In the genomic region with DNA sequence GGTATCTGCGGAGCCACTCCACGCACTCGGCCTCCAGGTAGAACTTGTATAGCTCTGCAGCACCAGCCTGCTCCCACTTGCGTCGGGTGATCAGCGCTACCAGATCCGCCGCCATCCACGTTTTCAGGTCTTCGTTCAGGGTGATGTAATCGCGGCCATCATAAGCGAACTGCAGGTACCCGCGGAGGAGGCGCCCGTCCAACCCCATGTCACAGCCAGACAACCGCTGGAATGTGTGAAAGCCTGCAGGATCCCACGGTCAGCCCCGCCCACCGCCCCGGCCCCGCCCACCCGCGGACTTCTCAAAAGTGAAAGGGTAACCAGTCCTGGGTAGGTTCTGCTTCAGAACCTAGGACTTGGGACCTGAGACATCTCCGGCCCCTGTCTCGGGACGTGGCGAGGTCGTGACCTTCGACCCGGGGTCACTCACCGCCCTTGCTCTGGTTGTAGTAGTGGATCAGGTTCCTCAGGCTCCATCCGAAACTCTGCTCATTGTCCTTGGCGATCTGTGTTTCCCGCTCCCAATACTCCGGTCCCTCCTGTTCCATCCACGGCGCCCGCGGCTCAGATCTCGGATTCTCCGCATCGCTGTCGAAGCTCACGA, we compare ENCODE assay signal across 9 mouse cellular contexts. TPM values are rescaled to one million over a fixed set of nuclear protein-coding genes. Genes with fewer than 3 reads are reported as not detected.
DNase-seq lines count a peak whose midpoint lies in the region; ATAC-seq and TF ChIP-seq lines count a peak whose summit lies in the region.
"Had no signal": no experiment of that assay in that cellular context is flagged by ENCODE, and none has a peak within 500 bp of the region (broad histone marks: within the 10 kb centered on the region; RNA-seq: fewer than 3 reads in every experiment).

No protein-coding gene starts in this region.

- WGBS in heart, embryonic 11.5 days (ENCODE audit: insufficient replicate concordance): 1% methylated on average over 46 of the region's 46 CpGs
- 1% methylated on average over 46 of the region's 46 CpGs for WGBS in kidney, embryonic 15.5 days
- WGBS in small intestine, adult 2 months: under 1% methylated on average over 46 of the region's 46 CpGs

- ATAC-seq in heart, embryonic 11.5 days (replicated peaks; ENCODE audit: insufficient number of reproducible peaks, low FRiP score, low TSS enrichment): 0 out of 2 replicates have a peak, but pooled peaks have one; percentile 35
- peak; percentile 88 for ATAC-seq in kidney, embryonic 15.5 days (replicated peaks; ENCODE audit: low FRiP score)

- H3K4me3 ChIP-seq in heart, embryonic 11.5 days (ENCODE audit: low read depth, low read length): peak overlapping the region; percentile 56
- H3K4me3 ChIP-seq in kidney, embryonic 15.5 days (replicated peaks): peak overlapping the region; percentile 52
- peak overlapping the region; percentile 66 for H3K4me3 ChIP-seq in small intestine, adult 2 months (ENCODE audit: low read depth, low read length)

- H3K36me3 ChIP-seq in heart, embryonic 11.5 days (ENCODE audit: control insufficient read depth, insufficient read depth, low read length): no peaks in the 10 kb centered on the region
- H3K36me3 ChIP-seq in kidney, embryonic 15.5 days: no peaks in the 10 kb centered on the region
- peaks cover 6% of the 10 kb centered on the region; the same call in 1 of the 2 replicates for H3K36me3 ChIP-seq in small intestine, adult 2 months (ENCODE audit: control insufficient read depth, insufficient read depth, low read length)

- TF ChIP-seq CTCF in brain, embryonic 14.5 days (IDR thresholded peaks at IDR 0.05; ENCODE audit: borderline replicate concordance, extremely low read depth, insufficient read depth, insufficient read length): no peak
- TF ChIP-seq CTCF in small intestine, adult 2 months (IDR thresholded peaks at IDR 0.05; ENCODE audit: extremely low read depth, insufficient read length, insufficient replicate concordance, low read depth, low read length): no peak

- peak; percentile 35 for DNase-seq in spleen, adult 12 weeks (ENCODE audit: low spot score)
- no peak for DNase-seq in spleen, postnatal 4 days (ENCODE audit: low spot score in 2 of 2)
- peak; percentile 52 for DNase-seq in brain, embryonic 14.5 days (ENCODE audit: low read depth)
- DNase-seq in lung, postnatal 25 days (ENCODE audit: low spot score): peak; percentile 29
- no peak for DNase-seq in left cerebral cortex, postnatal 36 days (ENCODE audit: low spot score in 2 of 2)

- peaks cover 4% of the 10 kb centered on the region; the same call in 1 of the 2 replicates for H3K4me1 ChIP-seq in heart, embryonic 11.5 days (ENCODE audit: control insufficient read depth, insufficient read depth, low read length)
- H3K4me1 ChIP-seq in kidney, embryonic 15.5 days: peaks cover 12% of the 10 kb centered on the region
- peaks cover 2% of the 10 kb centered on the region; the same call in 1 of the 2 replicates for H3K4me1 ChIP-seq in small intestine, adult 2 months (ENCODE audit: control insufficient read depth, insufficient read depth, insufficient read length, low read length)

- H3K9ac ChIP-seq in heart, embryonic 11.5 days (ENCODE audit: low read depth, low read length): peak overlapping the region; percentile 65
- H3K9ac ChIP-seq in kidney, embryonic 15.5 days: peak overlapping the region; percentile 47; the same call in 1 of the 2 replicates

- peak overlapping the region; percentile 95 for H3K4me2 ChIP-seq in heart, embryonic 11.5 days
- H3K4me2 ChIP-seq in kidney, embryonic 15.5 days: peak overlapping the region; percentile 97

- H3K27me3 ChIP-seq in heart, embryonic 11.5 days (ENCODE audit: control insufficient read depth, insufficient read depth, low read length): peaks cover 23% of the 10 kb centered on the region
- peaks cover 45% of the 10 kb centered on the region for H3K27me3 ChIP-seq in kidney, embryonic 15.5 days
- no peaks in the 10 kb centered on the region for H3K27me3 ChIP-seq in small intestine, adult 2 months (ENCODE audit: control insufficient read depth, insufficient read depth, low read length)

- H3K27ac ChIP-seq in heart, embryonic 11.5 days (ENCODE audit: low read depth, low read length): no peak overlapping the region
- no peak overlapping the region for H3K27ac ChIP-seq in kidney, embryonic 15.5 days
- H3K27ac ChIP-seq in small intestine, adult 2 months (ENCODE audit: insufficient read depth, low read depth, low read length): peak overlapping the region; percentile 85

- intact Hi-C loops in left cerebral cortex, postnatal 36 days (cut with DNase I): no loop called here

- H3K9me3 ChIP-seq in heart, embryonic 11.5 days (replicated peaks; ENCODE audit: control insufficient read depth, low read length): no peaks in the 10 kb centered on the region
- H3K9me3 ChIP-seq in kidney, embryonic 15.5 days (replicated peaks): no peaks in the 10 kb centered on the region

- no peak for TF ChIP-seq POLR2A in brain, embryonic 14.5 days (IDR thresholded peaks at IDR 0.05; ENCODE audit: borderline replicate concordance, extremely low read depth, insufficient read depth, insufficient read length, poor library complexity, severe bottlenecking)
- TF ChIP-seq POLR2A in small intestine, adult 2 months (IDR thresholded peaks at IDR 0.05; ENCODE audit: low read depth, low read length): no peak; the same call in 1 of the 2 replicates

RNA-seq across cellular contexts. Expression of gene Gm11127, which starts 25.2 kb away (rescaled TPM):
- 0.06 TPM in 1 of 2 replicates, not detected in the other for polyA plus RNA-seq in brain, embryonic 14.5 days (2012; rRNA removed)
- polyA plus RNA-seq in heart, embryonic 11.5 days (2014; fragmentation: Nextera tagmentation; extraction: Ambion mirVana): not detected in 2 replicates
- not detected in 2 replicates for polyA plus RNA-seq in kidney, embryonic 15.5 days (2015; fragmentation: Nextera tagmentation; extraction: Ambion mirVana)
- 70.6 and 179 TPM in 2 replicates for polyA plus RNA-seq in small intestine, adult 2 months (2012; rRNA removed)
- total RNA-seq in left cerebral cortex, postnatal 36 days (2021): 1 to 10 TPM in 1 of 2 experiments, under 1 TPM in 1; 0.59 to 1.9 TPM

RNA-seq across cellular contexts. Expression of gene Gm19684, which starts 38.1 kb away (rescaled TPM):
- not detected in 2 replicates for polyA plus RNA-seq in brain, embryonic 14.5 days (2012; rRNA removed)
- polyA plus RNA-seq in heart, embryonic 11.5 days (2014; fragmentation: Nextera tagmentation; extraction: Ambion mirVana): not detected in 2 replicates
- polyA plus RNA-seq in kidney, embryonic 15.5 days (2015; fragmentation: Nextera tagmentation; extraction: Ambion mirVana): not detected in 2 replicates
- polyA plus RNA-seq in small intestine, adult 2 months (2012; rRNA removed): 0.22 and 0.27 TPM in 2 replicates
- total RNA-seq in left cerebral cortex, postnatal 36 days (2021): not detected

RNA-seq across cellular contexts. Expression of gene Gm6034, which starts 40.6 kb away (rescaled TPM):
- not detected in 2 replicates for polyA plus RNA-seq in brain, embryonic 14.5 days (2012; rRNA removed)
- not detected in 2 replicates for polyA plus RNA-seq in heart, embryonic 11.5 days (2014; fragmentation: Nextera tagmentation; extraction: Ambion mirVana)
- polyA plus RNA-seq in kidney, embryonic 15.5 days (2015; fragmentation: Nextera tagmentation; extraction: Ambion mirVana): not detected in 2 replicates
- not detected in 2 replicates for polyA plus RNA-seq in small intestine, adult 2 months (2012; rRNA removed)
- under 1 TPM in 1 of 2 experiments, not detected in 1; 0.27 TPM for total RNA-seq in left cerebral cortex, postnatal 36 days (2021)
- polyA plus RNA-seq: gonadal fat pad, adult 2 months had no signal

RNA-seq across cellular contexts. Expression of gene H2-T22, which starts 40.8 kb away (rescaled TPM):
- 6.5 and 8.0 TPM in 2 replicates for polyA plus RNA-seq in brain, embryonic 14.5 days (2012; rRNA removed)
- 6.7 and 7.3 TPM in 2 replicates for polyA plus RNA-seq in heart, embryonic 11.5 days (2014; fragmentation: Nextera tagmentation; extraction: Ambion mirVana)
- 13.8 and 14.1 TPM in 2 replicates for polyA plus RNA-seq in kidney, embryonic 15.5 days (2015; fragmentation: Nextera tagmentation; extraction: Ambion mirVana)
- polyA plus RNA-seq in small intestine, adult 2 months (2012; rRNA removed): 32.0 and 60.5 TPM in 2 replicates
- total RNA-seq in left cerebral cortex, postnatal 36 days (2021): 10 to 100 TPM; 11.0 to 12.2 TPM

RNA-seq across cellular contexts. Expression of gene Gm7030, which starts 45.9 kb away (rescaled TPM):
- not detected in 2 replicates for polyA plus RNA-seq in brain, embryonic 14.5 days (2012; rRNA removed)
- not detected in 2 replicates for polyA plus RNA-seq in heart, embryonic 11.5 days (2014; fragmentation: Nextera tagmentation; extraction: Ambion mirVana)
- polyA plus RNA-seq in kidney, embryonic 15.5 days (2015; fragmentation: Nextera tagmentation; extraction: Ambion mirVana): not detected in 2 replicates
- 12.5 and 88.2 TPM in 2 replicates for polyA plus RNA-seq in small intestine, adult 2 months (2012; rRNA removed)
- total RNA-seq in left cerebral cortex, postnatal 36 days (2021): not detected
- polyA plus RNA-seq: gonadal fat pad, adult 2 months had no signal

Comparison
In these comparisons a context has a peak if more than half of its experiments do, and no peak if none do; other contexts are left out.
1. DNase-seq: peak in spleen, adult 12 weeks (single experiment), brain, embryonic 14.5 days (single experiment) and lung, postnatal 25 days (single experiment); none in spleen, postnatal 4 days (0 of 2) and left cerebral cortex, postnatal 36 days (0 of 2).
2. RNA of gene Gm11127, which starts 25.2 kb away (polyA plus RNA-seq): 70.6 to 179 TPM in small intestine, adult 2 months; not detected in heart, embryonic 11.5 days, 0.06 TPM in brain, embryonic 14.5 days and not detected in kidney, embryonic 15.5 days; every median in the first group is over 10 times any median in the second.
3. Peak in every context shown above with its lines, with median percentiles within 50 percentile points of each other: H3K4me3 ChIP-seq.